Mouse (Mus musculus) stomach, postnatal 0 days (tissue): ENCODE data around the gene Ppp1r37. TPM values are rescaled to one million over a fixed set of nuclear protein-coding genes. Genes with fewer than 3 reads are reported as not detected.
A peak's percentile ranks its signal among the peaks of the same experiment; 100 is the strongest.
"Not testable (repeated sequence)": the region's sequence is repeated elsewhere in the genome, so short reads cannot be mapped to it uniquely, and the experiment has no call there.

ENCODE experiments used
- ATAC-seq: fragments of 200-750 bp; cut with Nextera tagmentation; 2 replicates; pipeline ENCODE4 v1.8.0; 2017; ENCODE audit not compliant: low FRiP score, low TSS enrichment
- DNase-seq: peaks from one replicate; pipeline ENCODE4 v3.0.0-alpha.2; 2016; ENCODE audit warnings: low spot score
- H3K27ac ChIP-seq: fragments of 300-500 bp; sonication (generic); replicated peaks from 2 replicates; pipeline ENCODE4 v1.5.1; 2014; ENCODE audit warnings: mild to moderate bottlenecking, control low read depth
- H3K27me3 ChIP-seq: fragments of 300-500 bp; sonication (generic); 2 replicates; pipeline ENCODE4 v1.6.1; 2014; ENCODE audit warnings: low read length; ENCODE audit not compliant: control insufficient read depth, insufficient read depth
- H3K36me3 ChIP-seq: fragments of 300-500 bp; sonication (generic); 2 replicates; pipeline ENCODE4 v1.6.1; 2014; ENCODE audit warnings: low read length, mixed read lengths; ENCODE audit not compliant: control insufficient read depth, insufficient read depth
- H3K4me1 ChIP-seq: fragments of 300-500 bp; sonication (generic); replicated peaks from 2 replicates; pipeline ENCODE4 v1.6.1; 2014; ENCODE audit warnings: antibody characterized with exemption; ENCODE audit not compliant: control insufficient read depth, insufficient read depth
- H3K4me2 ChIP-seq: fragments of 300-500 bp; sonication (generic); replicated peaks from 2 replicates; pipeline ENCODE4 v1.6.1; 2014; ENCODE audit warnings: low read depth, mild to moderate bottlenecking, control low read depth, moderate library complexity
- H3K4me3 ChIP-seq: fragments of 300-500 bp; sonication (generic); 2 replicates; pipeline ENCODE4 v1.5.1; 2014; ENCODE audit warnings: low read depth, low read length, control low read depth
- H3K9ac ChIP-seq: fragments of 300-500 bp; sonication (generic); 2 replicates; pipeline ENCODE4 v1.6.1; 2014; ENCODE audit warnings: mild to moderate bottlenecking, low read length, control low read depth, mixed read lengths
- H3K9me3 ChIP-seq: fragments of 300-500 bp; sonication (generic); 2 replicates; pipeline ENCODE4 v1.6.1; 2016; ENCODE audit warnings: low read length; ENCODE audit not compliant: control insufficient read depth
- CTCF ChIP-seq: IDR thresholded peaks from 2 replicates; pipeline ENCODE4 v1.5.1; 2016; ENCODE audit warnings: antibody characterized with exemption, low read depth, mild to moderate bottlenecking, moderate library complexity
- EP300 ChIP-seq: optimal IDR thresholded peaks from 2 replicates; pipeline ENCODE3; 2016; ENCODE audit warnings: antibody characterized with exemption
- WGBS: fragments of 180-500 bp; shearing (Covaris S2); extraction: QIAGEN DNeasy Blood & Tissue Kit; methylation state at CpG from one replicate; pipeline ENCODE4 v1.1.7; 2014; 5-methylcytosine and 5-hydroxymethylcytosine counted together
- polyA plus RNA-seq: library from polyadenylated mRNA; unstranded; fragments of >200 nt; fragmentation: Nextera tagmentation; extraction: Ambion mirVana; gene quantifications from 2 replicates; pipeline ENCODE4 v1.2.1, GENCODE M21; 2015

Gene Ppp1r37
- 16.5 and 21.2 TPM in 2 replicates for polyA plus RNA-seq

- ATAC-seq (no peak), DNase-seq (peak; percentile 54)
- Histone ChIP-seq H3K27me3 (no peaks in the 10 kb centered on the region), H3K9ac (peak within 1 kb of the TSS; percentile 95), H3K4me1 (peaks cover 11% of the 10 kb centered on the region; the same call in 1 of the 2 replicates), H3K27ac (peak within 1 kb of the TSS; percentile 95), H3K4me2 (peak within 1 kb of the TSS; percentile 94), H3K36me3 (peaks cover 11% of the 10 kb centered on the region), H3K4me3 (peak within 1 kb of the TSS; percentile 92), H3K9me3 (no peaks in the 10 kb centered on the region)
- TF ChIP-seq EP300 (no peak), CTCF (no peak)
- WGBS, result 2% methylated on average over 19 of the region's 19 CpGs
These were observed at the start of gene Ppp1r37 for GRCm38 (mm10) chr7:19562643-19563410. TSS of gene Ppp1r37 (minus strand) at chr7:19563076.

GRCm38 (mm10) chr7:19610969-19611368, 48.1 kb upstream of the Ppp1r37 start:
- no peaks in the 10 kb centered on the region for H3K4me1 ChIP-seq
- no peaks in the 10 kb centered on the region for H3K9me3 ChIP-seq
- TF ChIP-seq CTCF, result peak; percentile 39
- TF ChIP-seq EP300, result no peak
- no peak overlapping the region for H3K4me2 ChIP-seq
- ATAC-seq (no peak), DNase-seq (no peak)
- H3K36me3 ChIP-seq, result no peaks in the 10 kb centered on the region
- no peak overlapping the region for H3K27ac ChIP-seq
- no peak overlapping the region for H3K4me3 ChIP-seq
- WGBS, result 78% methylated on average over 5 of the region's 5 CpGs
- no peaks in the 10 kb centered on the region for H3K27me3 ChIP-seq
- H3K9ac ChIP-seq, result no peak overlapping the region

- Histone ChIP-seq H3K4me2 (no peak overlapping the region), H3K9me3 (no peaks in the 10 kb centered on the region), H3K36me3 (no peaks in the 10 kb centered on the region), H3K4me1 (no peaks in the 10 kb centered on the region), H3K27me3 (no peaks in the 10 kb centered on the region), H3K4me3 (no peak overlapping the region), H3K27ac (0 out of 2 replicates have a peak overlapping the region, but pooled peaks have one; percentile 8), H3K9ac (no peak overlapping the region)
- TF ChIP-seq CTCF (peak; percentile 35; the same call in 1 of the 2 replicates), EP300 (no peak)
- DNase-seq (peak; percentile 34), ATAC-seq (0 out of 2 replicates have a peak, but pooled peaks have one; percentile 37)
- WGBS, result 83% methylated on average over 12 of the region's 12 CpGs
These were observed 46.9 kb upstream of the Ppp1r37 start for GRCm38 (mm10) chr7:19609641-19610332.

- H3K27me3 ChIP-seq, result no peaks in the 10 kb centered on the region
- H3K36me3 ChIP-seq, result no peaks in the 10 kb centered on the region
- WGBS, result 79% methylated on average over 5 of the region's 5 CpGs
- H3K9ac ChIP-seq, result no peak overlapping the region
- H3K4me2 ChIP-seq, result no peak overlapping the region
- ATAC-seq (no peak), DNase-seq (no peak)
- H3K9me3 ChIP-seq, result no peaks in the 10 kb centered on the region
- TF ChIP-seq EP300 (no peak), CTCF (peak; percentile 20; the same call in 1 of the 2 replicates)
- no peak overlapping the region for H3K27ac ChIP-seq
- no peak overlapping the region for H3K4me3 ChIP-seq
- H3K4me1 ChIP-seq, result peaks cover 3% of the 10 kb centered on the region
These were observed 44.4 kb upstream of the Ppp1r37 start for GRCm38 (mm10) chr7:19607291-19607690.

GRCm38 (mm10) chr7:19604606-19605214, 41.8 kb upstream of the Ppp1r37 start:
- not testable (repeated sequence) for DNase-seq, H3K36me3 ChIP-seq, H3K27me3 ChIP-seq, H3K9me3 ChIP-seq, ATAC-seq, H3K4me1 ChIP-seq
- Histone ChIP-seq H3K27ac (0 out of 2 replicates have a peak overlapping the region, but pooled peaks have one; percentile 18), H3K4me2 (peak overlapping the region; percentile 70), H3K4me3 (peak overlapping the region; percentile 98), H3K9ac (peak overlapping the region; percentile 98)
- WGBS, result 53% methylated on average over 10 of the region's 10 CpGs
